Mouse (Mus musculus) megakaryocyte, adult 5-6 weeks (primary cell): ENCODE measurements around the gene Bcl11b. TPM values are rescaled to one million over a fixed set of nuclear protein-coding genes. Genes with fewer than 3 reads are reported as not detected.

ENCODE experiments used
- ATAC-seq: 2 replicates; pipeline ENCODE4 v1.8.0; 2016; ENCODE audit warnings: mild to moderate bottlenecking, inconsistent platforms; ENCODE audit not compliant: poor library complexity, severe bottlenecking
- total RNA-seq, 2 experiments: library from RNA; stranded (forward) in 1 of 2; stranded (reverse) in 1 of 2; fragments of 153-499, 151-499 nt in 1 of 2; fragments of 221-1000, 200-1000 nt in 1 of 2; gene quantifications; 2 replicates each; pipeline versions ENCODE4 v1.2.3 to v1.2.4; 2015 to 2017

Gene Bcl11b
- total RNA-seq, 2 experiments from 2014 or later: 0.33 to 0.38 TPM

GRCm38 (mm10) chr12:107939177-107939576 is 64.2 kb downstream of the Bcl11b start:
- ATAC-seq: no peak

- ATAC-seq: no peak
These were observed 66.4 kb downstream of the Bcl11b start for GRCm38 (mm10) chr12:107936972-107937371.

- no peak for ATAC-seq
These were observed 67.0 kb downstream of the Bcl11b start for GRCm38 (mm10) chr12:107936406-107936805.

- no peak for ATAC-seq
These were observed 68.5 kb downstream of the Bcl11b start for GRCm38 (mm10) chr12:107934831-107935437.

- ATAC-seq: no peak
These were observed 71.3 kb downstream of the Bcl11b start for GRCm38 (mm10) chr12:107932140-107932539.

GRCm38 (mm10) chr12:107931476-107931875 is 71.9 kb downstream of the Bcl11b start:
- no peak for ATAC-seq

GRCm38 (mm10) chr12:107930611-107931350 is 72.6 kb downstream of the Bcl11b start:
- ATAC-seq: no peak

GRCm38 (mm10) chr12:107928905-107929304 is 74.5 kb downstream of the Bcl11b start:
- ATAC-seq: no peak

GRCm38 (mm10) chr12:107928464-107928901 is 74.9 kb downstream of the Bcl11b start:
- no peak for ATAC-seq

GRCm38 (mm10) chr12:107927961-107928431 is 75.4 kb downstream of the Bcl11b start:
- ATAC-seq: no peak

- ATAC-seq: no peak
These were observed 77.1 kb downstream of the Bcl11b start for GRCm38 (mm10) chr12:107926074-107926855.

- no peak for ATAC-seq
These were observed 78.7 kb downstream of the Bcl11b start for GRCm38 (mm10) chr12:107924696-107925095.

- ATAC-seq: no peak
These were observed 79.4 kb downstream of the Bcl11b start for GRCm38 (mm10) chr12:107923963-107924362.

- no peak for ATAC-seq
These were observed 81.2 kb downstream of the Bcl11b start for GRCm38 (mm10) chr12:107922180-107922579.

GRCm38 (mm10) chr12:107921566-107921965 is 81.8 kb downstream of the Bcl11b start:
- no peak for ATAC-seq

- ATAC-seq: no peak
These were observed 82.2 kb downstream of the Bcl11b start for GRCm38 (mm10) chr12:107921154-107921553.

- no peak for ATAC-seq
These were observed 82.7 kb downstream of the Bcl11b start for GRCm38 (mm10) chr12:107920716-107921115.

- no peak for ATAC-seq
These were observed 83.3 kb downstream of the Bcl11b start for GRCm38 (mm10) chr12:107920076-107920475.

- no peak for ATAC-seq
These were observed 84.6 kb downstream of the Bcl11b start for GRCm38 (mm10) chr12:107918779-107919178.

GRCm38 (mm10) chr12:107916008-107916407 is 87.4 kb downstream of the Bcl11b start:
- ATAC-seq: no peak

- ATAC-seq: no peak
These were observed 88.0 kb downstream of the Bcl11b start for GRCm38 (mm10) chr12:107915396-107915795.
